Comparison of ENCODE assay signal across 12 mouse cellular contexts in the genomic region with DNA sequence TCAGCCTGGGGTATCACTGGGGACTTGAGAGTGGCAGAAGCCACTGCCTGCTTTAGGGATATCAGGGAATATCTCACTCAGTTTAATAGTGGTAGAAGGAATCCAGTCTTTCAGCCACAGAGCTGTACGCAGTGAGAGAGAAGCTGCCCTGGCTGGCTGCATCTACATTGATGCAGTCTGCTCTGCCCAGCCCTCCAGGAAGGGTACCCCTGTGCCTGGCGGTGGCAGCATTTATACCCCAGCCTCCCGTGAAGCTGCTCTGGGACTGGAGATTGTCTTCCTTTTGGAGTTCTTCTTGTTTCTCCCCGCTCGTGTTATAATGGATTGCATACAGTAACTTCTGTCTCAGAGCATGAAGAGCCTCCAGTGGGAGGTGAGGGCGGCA.
A peak's percentile ranks its signal among the peaks of the same experiment; 100 is the strongest.
DNase-seq lines count a peak whose midpoint lies in the region; ATAC-seq and TF ChIP-seq lines count a peak whose summit lies in the region.
"Had no signal": no experiment of that assay in that cellular context is flagged by ENCODE, and none has a peak within 500 bp of the region (broad histone marks: within the 10 kb centered on the region; RNA-seq: fewer than 3 reads in every experiment).

No protein-coding gene starts in this region.

- H3K36me3 ChIP-seq in heart, embryonic 13.5 days, result no peaks in the 10 kb centered on the region
- peaks cover 29% of the 10 kb centered on the region for H3K36me3 ChIP-seq in embryonic facial prominence, embryonic 10.5 days (replicated peaks)
- H3K36me3 ChIP-seq in hindbrain, embryonic 12.5 days, result 0 out of 2 replicates have a peak, but pooled peaks cover 5% of the 10 kb centered on the region
- no peaks in the 10 kb centered on the region for H3K36me3 ChIP-seq in midbrain, embryonic 11.5 days (ENCODE audit: control insufficient read depth, insufficient read depth, low read length)

- H3K4me1 ChIP-seq in heart, embryonic 13.5 days, result peaks cover 22% of the 10 kb centered on the region
- peaks cover 19% of the 10 kb centered on the region for H3K4me1 ChIP-seq in embryonic facial prominence, embryonic 10.5 days
- peaks cover 29% of the 10 kb centered on the region for H3K4me1 ChIP-seq in hindbrain, embryonic 12.5 days
- H3K4me1 ChIP-seq in midbrain, embryonic 11.5 days (ENCODE audit: control insufficient read depth, insufficient read depth, low read length), result peaks cover 8% of the 10 kb centered on the region
- no peaks in the 10 kb centered on the region for H3K4me1 ChIP-seq in cerebellum, adult 2 months (ENCODE audit: control insufficient read depth, insufficient read depth, low read length)

- H3K27me3 ChIP-seq in heart, embryonic 13.5 days (replicated peaks), result no peaks in the 10 kb centered on the region
- no peaks in the 10 kb centered on the region for H3K27me3 ChIP-seq in embryonic facial prominence, embryonic 10.5 days (replicated peaks; ENCODE audit: low read depth, poor library complexity, severe bottlenecking)
- H3K27me3 ChIP-seq in hindbrain, embryonic 12.5 days, result no peaks in the 10 kb centered on the region
- no peaks in the 10 kb centered on the region for H3K27me3 ChIP-seq in midbrain, embryonic 11.5 days (ENCODE audit: control insufficient read depth, insufficient read depth, low read length)
- H3K27me3 ChIP-seq in cerebellum, adult 2 months (ENCODE audit: control insufficient read depth, insufficient read depth, low read length), result no peaks in the 10 kb centered on the region

- H3K27ac ChIP-seq in heart, embryonic 13.5 days (replicated peaks), result peak overlapping the region; percentile 54; the same call in 1 of the 2 replicates
- peak overlapping the region; percentile 58 for H3K27ac ChIP-seq in embryonic facial prominence, embryonic 10.5 days (replicated peaks)
- H3K27ac ChIP-seq in hindbrain, embryonic 12.5 days, result peak overlapping the region; percentile 62
- H3K27ac ChIP-seq in midbrain, embryonic 11.5 days (ENCODE audit: low read depth, low read length), result peak overlapping the region; percentile 14; the same call in 1 of the 2 replicates
- no peak overlapping the region for H3K27ac ChIP-seq in cerebellum, adult 2 months (ENCODE audit: insufficient read depth, low read length)
- H3K27ac ChIP-seq: heart, adult 2 months had no signal

- no peak for TF ChIP-seq POLR2A in cerebellum, adult 2 months (IDR thresholded peaks at IDR 0.05; ENCODE audit: borderline replicate concordance, insufficient read depth, low read length)

- ATAC-seq in heart, embryonic 13.5 days (ENCODE audit: extremely low read depth, insufficient number of reproducible peaks, low FRiP score, low TSS enrichment), result no peak
- ATAC-seq in hindbrain, embryonic 12.5 days (ENCODE audit: low FRiP score), result no peak
- ATAC-seq in midbrain, embryonic 11.5 days (ENCODE audit: low FRiP score), result no peak

- no peaks in the 10 kb centered on the region for H3K9me3 ChIP-seq in heart, embryonic 13.5 days
- H3K9me3 ChIP-seq in embryonic facial prominence, embryonic 10.5 days, result no peaks in the 10 kb centered on the region
- H3K9me3 ChIP-seq in hindbrain, embryonic 12.5 days (replicated peaks), result no peaks in the 10 kb centered on the region
- no peaks in the 10 kb centered on the region for H3K9me3 ChIP-seq in midbrain, embryonic 11.5 days (ENCODE audit: control insufficient read depth, low read length)

- intact Hi-C loops in heart, postnatal 10 days (cut with DNase I), result no loop called here

- no peak for DNase-seq in heart, postnatal 10 days
- DNase-seq in embryonic facial prominence, embryonic 10.5 days (ENCODE audit: low spot score), result no peak
- no peak for DNase-seq in midbrain, embryonic 11.5 days (ENCODE audit: low spot score, missing footprints)
- no peak for DNase-seq in cerebellum, adult 2 months
- DNase-seq in embryo, embryonic 9.5 days (ENCODE audit: extremely low spot score), result no peak
- no peak for DNase-seq in layer of hippocampus, adult 8-10 months (ENCODE audit: low spot score in 2 of 2)
- DNase-seq: heart, adult 2 months; kidney, adult 8-10 months; right cerebral cortex, postnatal 4 days; thymus, adult 18-20 months had no signal

- H3K4me2 ChIP-seq in heart, embryonic 13.5 days, result no peak overlapping the region
- no peak overlapping the region for H3K4me2 ChIP-seq in hindbrain, embryonic 12.5 days (replicated peaks)
- H3K4me2 ChIP-seq in midbrain, embryonic 11.5 days, result no peak overlapping the region

- no peak overlapping the region for H3K9ac ChIP-seq in heart, embryonic 13.5 days
- 0 out of 2 replicates have a peak overlapping the region, but pooled peaks have one; percentile 18 for H3K9ac ChIP-seq in hindbrain, embryonic 12.5 days
- H3K9ac ChIP-seq in midbrain, embryonic 11.5 days (ENCODE audit: low read length), result no peak overlapping the region

- no peak overlapping the region for H3K4me3 ChIP-seq in heart, embryonic 13.5 days
- H3K4me3 ChIP-seq in embryonic facial prominence, embryonic 10.5 days, result no peak overlapping the region
- no peak overlapping the region for H3K4me3 ChIP-seq in hindbrain, embryonic 12.5 days
- no peak overlapping the region for H3K4me3 ChIP-seq in midbrain, embryonic 11.5 days (ENCODE audit: low read depth, low read length)
- no peak overlapping the region for H3K4me3 ChIP-seq in cerebellum, adult 2 months (replicated peaks; ENCODE audit: insufficient read depth, low read depth, low read length)
- H3K4me3 ChIP-seq: heart, adult 2 months had no signal

- 75% methylated on average over 6 of the region's 6 CpGs for WGBS in heart, embryonic 13.5 days
- 87% methylated on average over 6 of the region's 6 CpGs for WGBS in embryonic facial prominence, embryonic 10.5 days
- WGBS in hindbrain, embryonic 12.5 days, result 83% methylated on average over 6 of the region's 6 CpGs
- 89% methylated on average over 6 of the region's 6 CpGs for WGBS in midbrain, embryonic 11.5 days
- WGBS in cerebellum, adult 2 months, result 45% methylated on average over 6 of the region's 6 CpGs

- TF ChIP-seq CTCF in cerebellum, adult 2 months (IDR thresholded peaks at IDR 0.05; ENCODE audit: borderline replicate concordance, insufficient read depth, low read depth, low read length), result no peak
